Mouse (Mus musculus): ENCODE measurements around the gene Grin2b.

- TF ChIP-seq EP300 (IDR thresholded peaks at IDR 0.05; ENCODE audit: insufficient read depth, low read depth, low read length) = no peak
- no peak for TF ChIP-seq CTCF (IDR thresholded peaks at IDR 0.05; ENCODE audit: low read depth, low read length)
- no peak for TF ChIP-seq POLR2A (IDR thresholded peaks at IDR 0.05; ENCODE audit: insufficient read depth, low read length)
Observed at GRCm38 (mm10) chr6:135900410-135900809, 272.9 kb downstream of the Grin2b start.
